Mouse (Mus musculus): Measurements from ENCODE around the gene Zmat3.

DNA sequence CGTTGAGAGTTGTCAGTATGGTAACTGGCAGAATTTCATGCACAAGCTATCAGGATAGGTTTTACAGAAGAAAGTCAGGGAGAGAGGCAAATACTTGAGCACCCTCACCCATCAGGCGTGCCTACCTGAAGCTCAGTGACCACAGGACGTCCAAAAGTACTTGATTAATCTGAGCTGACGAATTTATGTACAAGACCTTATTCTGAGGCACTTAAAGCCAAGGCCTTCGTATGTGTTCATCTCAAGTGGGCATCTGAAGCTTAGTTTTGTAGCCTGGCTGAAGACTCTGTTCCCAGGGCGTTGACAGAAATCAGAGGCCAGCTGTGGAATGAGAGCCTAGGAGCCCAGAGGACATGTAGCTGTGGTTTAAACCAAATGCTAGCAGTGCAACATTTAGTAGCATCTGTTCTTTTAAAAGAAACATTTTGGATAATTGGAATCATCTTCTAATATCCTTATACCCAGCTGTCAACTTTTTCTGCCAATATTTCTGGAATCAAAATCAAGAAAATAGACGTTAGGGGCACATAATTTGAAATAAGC lies 46.8 kb upstream of the Zmat3 start:
- TF ChIP-seq CTCF (IDR thresholded peaks at IDR 0.05; ENCODE audit: low read depth, low read length) (no peak), POLR2A (IDR thresholded peaks at IDR 0.05; ENCODE audit: insufficient read depth, low read length) (no peak)
